Mouse (Mus musculus) limb, embryonic 13.5 days (tissue): ENCODE measurements around the gene Ghrl. TPM values are rescaled to one million over a fixed set of nuclear protein-coding genes. Genes with fewer than 3 reads are reported as not detected.
A peak's percentile ranks its signal among the peaks of the same experiment; 100 is the strongest.

Experiments used
- ATAC-seq: fragments of 200-750 bp; cut with Nextera tagmentation; 2 replicates; pipeline ENCODE4 v1.8.0; 2017; ENCODE audit warnings: low read depth, moderate number of reproducible peaks, moderate TSS enrichment; ENCODE audit not compliant: low FRiP score
- H3K27ac ChIP-seq: fragments of 300-500 bp; sonication (generic); 2 replicates; pipeline ENCODE4 v1.5.1; 2015; ENCODE audit warnings: inconsistent platforms, mild to moderate bottlenecking, moderate library complexity
- H3K27me3 ChIP-seq: fragments of 300-500 bp; sonication (generic); 2 replicates; pipeline ENCODE4 v1.6.1; 2015; ENCODE audit warnings: mild to moderate bottlenecking, inconsistent platforms
- H3K36me3 ChIP-seq: fragments of 300-500 bp; sonication (generic); 2 replicates; pipeline ENCODE4 v1.6.1; 2015; ENCODE audit warnings: inconsistent platforms, mild to moderate bottlenecking, moderate library complexity
- H3K4me1 ChIP-seq: fragments of 300-500 bp; sonication (generic); 2 replicates; pipeline ENCODE4 v1.6.1; 2015; ENCODE audit warnings: inconsistent platforms
- H3K4me2 ChIP-seq: fragments of 300-500 bp; sonication (generic); replicated peaks from 2 replicates; pipeline ENCODE4 v1.6.1; 2015; ENCODE audit warnings: inconsistent platforms, mild to moderate bottlenecking, moderate library complexity
- H3K4me3 ChIP-seq: fragments of 300-500 bp; sonication (generic); 2 replicates; pipeline ENCODE4 v1.5.1; 2015; ENCODE audit warnings: moderate library complexity, mild to moderate bottlenecking, inconsistent platforms
- H3K9ac ChIP-seq: fragments of 300-500 bp; sonication (generic); 2 replicates; pipeline ENCODE4 v1.6.1; 2015; ENCODE audit warnings: mild to moderate bottlenecking, inconsistent platforms
- H3K9me3 ChIP-seq: fragments of 300-500 bp; sonication (generic); 2 replicates; pipeline ENCODE4 v1.6.1; 2016; ENCODE audit warnings: inconsistent platforms
- WGBS: fragments of 180-500 bp; shearing (Covaris S2); methylation state at CpG from one replicate; pipeline ENCODE4 v1.1.7; 2015; 5-methylcytosine and 5-hydroxymethylcytosine counted together
- polyA plus RNA-seq: library from polyadenylated mRNA; unstranded; fragments of >200 nt; fragmentation: Nextera tagmentation; extraction: Ambion mirVana; gene quantifications from 2 replicates; pipeline ENCODE4 v1.2.1, GENCODE M21; 2015

Gene Ghrl
- polyA plus RNA-seq, 1 experiment from 2014 or later = 0.65 TPM

DNA sequence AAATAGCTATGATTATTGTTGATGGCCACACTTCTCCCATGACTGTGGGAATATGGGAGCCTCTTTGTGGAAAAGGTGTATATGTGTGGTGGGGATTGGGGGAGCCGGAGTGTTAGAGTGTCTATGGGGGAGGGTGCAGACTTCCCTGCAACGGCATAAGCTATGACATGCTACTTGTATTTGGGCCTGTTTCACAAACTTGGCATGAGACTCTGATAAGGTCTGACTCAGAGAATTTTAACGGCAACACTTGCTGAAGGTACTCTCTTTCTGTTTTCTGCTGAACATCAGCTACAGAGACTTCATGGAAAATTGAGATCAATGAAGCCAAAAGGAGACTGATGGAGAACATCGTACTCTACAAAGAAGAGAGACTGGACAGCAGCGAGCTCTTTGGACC lies 26.3 kb downstream of the Ghrl start:
- H3K36me3 ChIP-seq = no peaks in the 10 kb centered on the region
- WGBS = 94% methylated on average over 5 of the region's 5 CpGs
- no peak for ATAC-seq
- H3K27ac ChIP-seq = no peak overlapping the region
- H3K27me3 ChIP-seq = no peaks in the 10 kb centered on the region
- no peak overlapping the region for H3K9ac ChIP-seq
- H3K4me2 ChIP-seq = no peak overlapping the region
- peaks cover 28% of the 10 kb centered on the region for H3K4me1 ChIP-seq
- no peaks in the 10 kb centered on the region for H3K9me3 ChIP-seq
- H3K4me3 ChIP-seq = no peak overlapping the region

GRCm38 (mm10) chr6:113692661-113693133 lies 27.0 kb downstream of the Ghrl start:
- 73% methylated on average over 5 of the region's 5 CpGs for WGBS
- Histone ChIP-seq H3K27ac (no peak overlapping the region), H3K4me1 (peaks cover 21% of the 10 kb centered on the region), H3K9me3 (no peaks in the 10 kb centered on the region), H3K36me3 (no peaks in the 10 kb centered on the region), H3K4me3 (no peak overlapping the region), H3K27me3 (no peaks in the 10 kb centered on the region), H3K4me2 (no peak overlapping the region), H3K9ac (no peak overlapping the region)
- no peak for ATAC-seq

DNA sequence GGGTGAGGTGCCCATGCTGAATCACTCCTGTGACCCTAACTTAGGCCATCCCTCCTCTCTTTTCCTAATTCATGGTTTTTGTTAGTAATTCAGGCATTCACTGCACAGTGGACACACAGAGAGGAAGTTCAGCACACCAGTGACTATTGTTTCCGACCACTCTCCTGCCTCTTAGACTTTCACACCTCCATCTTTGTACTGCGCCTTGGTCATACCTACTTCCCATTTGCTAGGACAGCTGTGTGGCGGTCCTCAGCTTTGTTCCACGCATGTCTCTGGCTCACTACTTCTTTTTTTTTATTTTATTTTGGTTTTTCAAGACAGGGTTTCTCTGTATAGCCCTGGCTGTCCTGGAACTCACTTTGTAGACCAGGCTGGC lies 28.6 kb downstream of the Ghrl start:
- no peaks in the 10 kb centered on the region for H3K27me3 ChIP-seq
- peaks cover 17% of the 10 kb centered on the region for H3K4me1 ChIP-seq
- no peaks in the 10 kb centered on the region for H3K36me3 ChIP-seq
- 0 out of 2 replicates have a peak overlapping the region, but pooled peaks have one; percentile 61 for H3K27ac ChIP-seq
- no peak for ATAC-seq
- WGBS = 65% methylated on average over 4 of the region's 4 CpGs
- no peak overlapping the region; the same call in 1 of the 2 replicates for H3K4me2 ChIP-seq
- peak overlapping the region; percentile 35; the same call in 1 of the 2 replicates for H3K9ac ChIP-seq
- no peaks in the 10 kb centered on the region for H3K9me3 ChIP-seq
- no peak overlapping the region for H3K4me3 ChIP-seq

DNA sequence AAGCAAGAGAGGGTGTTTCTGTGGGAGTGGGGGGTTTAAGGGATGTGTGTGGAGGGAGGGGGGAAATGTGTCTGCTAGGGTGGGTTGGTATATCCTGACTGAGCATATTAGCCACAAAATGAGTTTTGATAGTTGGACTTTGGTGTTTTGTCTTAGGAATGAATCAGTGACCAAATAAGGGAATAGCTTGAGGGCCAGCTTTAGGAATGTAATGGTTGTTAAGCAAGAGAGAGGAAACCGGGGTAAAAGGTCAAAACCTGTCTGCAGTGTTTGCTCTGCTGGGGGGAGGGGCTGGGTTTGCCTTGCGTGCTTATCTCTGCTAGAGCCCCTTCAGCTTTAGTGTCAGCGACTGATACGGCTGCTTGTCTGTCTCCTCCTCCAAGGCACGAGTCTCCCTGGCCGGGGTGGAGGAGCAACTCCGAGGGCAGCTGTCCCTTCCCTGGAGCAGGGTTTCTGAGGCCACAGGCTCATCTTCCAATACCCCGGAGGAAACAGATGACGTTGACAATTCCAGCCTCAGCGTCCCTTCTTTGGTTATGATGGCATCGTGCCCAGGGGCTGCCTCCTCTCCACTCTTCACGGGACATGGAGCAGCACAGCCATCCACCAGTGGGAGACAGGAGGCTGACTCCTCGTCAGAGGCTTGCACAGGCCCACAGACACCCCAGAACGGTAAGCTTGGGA lies 29.1 kb downstream of the Ghrl start:
- peak; percentile 71 for ATAC-seq
- 3% methylated on average over 14 of the region's 14 CpGs for WGBS
- Histone ChIP-seq H3K9me3 (no peaks in the 10 kb centered on the region), H3K27me3 (no peaks in the 10 kb centered on the region), H3K36me3 (no peaks in the 10 kb centered on the region), H3K9ac (peak overlapping the region; percentile 35; the same call in 1 of the 2 replicates), H3K4me3 (no peak overlapping the region), H3K27ac (peak overlapping the region; percentile 61; the same call in 1 of the 2 replicates), H3K4me1 (peaks cover 15% of the 10 kb centered on the region), H3K4me2 (peak overlapping the region; percentile 41)

DNA sequence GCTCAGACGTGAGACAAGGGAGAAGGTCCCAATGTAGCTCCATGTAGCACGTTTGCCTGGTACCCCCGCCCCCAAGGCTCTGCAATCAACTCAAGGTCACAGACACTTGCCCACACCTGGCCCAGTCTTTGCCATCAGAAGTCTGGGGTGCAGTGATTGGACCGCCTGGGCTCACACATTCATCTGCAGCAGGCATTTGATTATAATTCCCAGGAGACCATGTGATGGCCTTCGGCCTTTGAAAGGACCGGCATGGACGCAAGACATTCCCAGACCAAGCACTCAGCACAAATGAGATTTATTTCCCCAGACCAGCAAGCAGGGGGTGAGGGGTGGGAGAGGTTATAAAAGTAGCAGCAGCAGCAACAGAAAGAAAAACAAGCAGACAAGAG lies 29.7 kb downstream of the Ghrl start:
- Histone ChIP-seq H3K9me3 (no peaks in the 10 kb centered on the region), H3K4me2 (peak overlapping the region; percentile 41), H3K36me3 (no peaks in the 10 kb centered on the region), H3K27ac (peak overlapping the region; percentile 61; the same call in 1 of the 2 replicates), H3K4me1 (peaks cover 15% of the 10 kb centered on the region), H3K4me3 (no peak overlapping the region), H3K27me3 (no peaks in the 10 kb centered on the region), H3K9ac (peak overlapping the region; percentile 19; the same call in 1 of the 2 replicates)
- 4% methylated on average over 7 of the region's 7 CpGs for WGBS
- ATAC-seq = peak; percentile 26; the same call in 1 of the 2 replicates

DNA sequence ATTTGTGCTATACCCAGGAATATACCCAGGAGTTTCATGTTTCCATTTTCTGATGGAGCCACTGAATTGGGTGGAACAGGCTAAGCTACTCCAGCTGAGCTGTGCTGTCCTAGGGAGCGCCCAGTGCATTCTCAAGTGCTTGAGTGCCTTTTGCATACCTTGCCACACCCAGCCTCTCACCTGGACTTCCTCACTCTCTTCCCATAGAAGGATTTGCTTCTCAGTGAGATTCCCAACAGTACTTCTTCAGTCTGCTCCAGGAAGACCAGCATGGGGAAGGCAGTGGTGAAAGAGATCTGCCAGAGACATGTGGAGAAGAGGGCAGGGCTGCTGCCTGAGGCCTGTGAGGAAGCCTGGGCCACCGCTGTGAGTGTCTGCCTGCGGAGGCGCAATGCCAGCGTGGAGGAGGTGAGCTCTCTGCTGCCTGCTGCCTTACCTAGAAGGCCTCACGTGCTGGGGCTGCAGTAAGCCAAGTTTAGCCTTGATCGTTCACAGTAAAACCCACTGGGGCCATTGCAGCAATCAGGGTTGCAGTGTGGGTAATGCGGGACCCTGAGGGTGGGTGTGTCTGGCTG lies 33.0 kb downstream of the Ghrl start:
- Histone ChIP-seq H3K4me3 (no peak overlapping the region), H3K9ac (no peak overlapping the region), H3K4me1 (peaks cover 15% of the 10 kb centered on the region), H3K9me3 (no peaks in the 10 kb centered on the region), H3K27me3 (no peaks in the 10 kb centered on the region), H3K4me2 (no peak overlapping the region), H3K27ac (no peak overlapping the region), H3K36me3 (no peaks in the 10 kb centered on the region)
- 42% methylated on average over 8 of the region's 8 CpGs for WGBS
- ATAC-seq = no peak

DNA sequence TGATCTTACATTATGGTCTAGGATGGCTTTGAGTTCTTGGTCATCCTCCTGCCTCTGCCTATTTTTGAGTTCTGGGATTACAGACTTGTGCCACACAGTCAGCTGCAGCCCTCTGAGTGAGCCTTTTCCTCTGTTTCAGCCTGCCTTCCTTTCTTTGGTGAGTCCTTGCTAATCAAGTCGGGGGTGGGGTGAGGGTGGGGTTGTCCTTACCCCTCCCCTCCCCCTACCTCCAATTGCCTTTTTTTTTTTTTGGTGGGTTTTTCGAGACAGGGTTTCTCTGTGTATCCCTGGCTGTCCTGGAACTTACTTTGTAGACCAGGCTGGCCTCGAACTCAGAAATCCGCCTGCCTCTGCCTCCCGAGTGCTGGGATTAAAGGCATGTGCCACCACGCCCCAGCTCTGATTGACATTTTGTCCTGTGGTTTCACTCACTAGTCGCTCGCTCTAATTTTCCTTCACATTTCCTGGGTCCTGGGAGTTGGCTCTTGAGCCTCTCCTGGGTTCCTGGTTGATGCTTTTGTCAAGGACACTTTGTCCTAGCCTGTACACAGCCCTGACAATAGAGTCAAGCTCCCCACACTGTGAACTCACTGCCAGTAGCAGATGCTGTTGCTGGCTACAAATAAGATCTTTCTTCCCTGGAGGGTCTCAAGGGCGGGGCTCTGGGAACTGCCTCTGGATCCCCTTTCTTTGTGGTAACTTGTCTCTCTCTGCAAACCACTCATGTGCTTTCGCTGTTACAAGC lies 36.4 kb downstream of the Ghrl start:
- 88% methylated on average over 10 of the region's 10 CpGs for WGBS
- Histone ChIP-seq H3K27me3 (no peaks in the 10 kb centered on the region), H3K9me3 (no peaks in the 10 kb centered on the region)

GRCm38 (mm10) chr6:113681271-113681670 lies 38.4 kb downstream of the Ghrl start:
- no peaks in the 10 kb centered on the region for H3K9me3 ChIP-seq
- no peaks in the 10 kb centered on the region for H3K27me3 ChIP-seq
- no peak overlapping the region for H3K4me2 ChIP-seq
- H3K27ac ChIP-seq = no peak overlapping the region
- ATAC-seq = no peak
- peaks cover 3% of the 10 kb centered on the region; the same call in 1 of the 2 replicates for H3K4me1 ChIP-seq
- no peak overlapping the region for H3K4me3 ChIP-seq
- no peak overlapping the region for H3K9ac ChIP-seq
- 20% methylated on average over 4 of the region's 4 CpGs for WGBS
- H3K36me3 ChIP-seq = no peaks in the 10 kb centered on the region

More for the DNA sequence above, 36.4 kb downstream of the Ghrl start:
- no peak overlapping the region for H3K9ac ChIP-seq
- H3K27ac ChIP-seq = no peak overlapping the region
- ATAC-seq = no peak
- no peaks in the 10 kb centered on the region for H3K36me3 ChIP-seq
- no peak overlapping the region for H3K4me3 ChIP-seq
- H3K4me1 ChIP-seq = no peaks in the 10 kb centered on the region
- no peak overlapping the region for H3K4me2 ChIP-seq

DNA sequence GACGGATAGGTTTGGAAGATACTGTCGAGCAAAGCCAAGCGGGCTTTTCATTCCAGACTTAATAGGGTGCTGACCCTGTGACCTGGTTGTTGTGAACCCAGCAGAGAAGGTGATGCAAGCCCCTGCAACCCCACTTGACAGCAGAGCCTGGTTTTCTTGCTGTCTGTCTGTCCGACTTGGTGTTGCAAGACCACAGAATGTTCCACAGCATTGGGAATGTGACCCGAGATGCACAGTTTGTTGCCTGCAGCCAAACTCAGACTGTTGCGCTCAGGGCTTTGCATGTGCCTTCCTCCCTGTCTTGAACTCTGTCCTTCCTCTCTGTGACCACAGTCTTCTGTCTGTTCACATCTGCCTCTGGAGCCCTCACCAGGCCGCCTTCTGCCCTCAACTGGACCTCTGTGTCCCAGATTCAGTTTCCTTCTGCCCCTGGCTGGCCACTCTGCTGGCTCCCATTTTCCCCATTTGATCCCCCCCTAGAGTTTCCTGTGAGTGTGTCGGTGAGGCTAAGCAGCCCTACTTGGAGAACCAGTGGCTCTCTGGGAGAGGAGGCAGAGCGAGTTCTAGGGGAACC lies 39.6 kb downstream of the Ghrl start:
- Histone ChIP-seq H3K9me3 (no peaks in the 10 kb centered on the region), H3K9ac (no peak overlapping the region), H3K4me2 (no peak overlapping the region), H3K27me3 (no peaks in the 10 kb centered on the region), H3K4me3 (no peak overlapping the region), H3K27ac (no peak overlapping the region), H3K4me1 (peaks cover 3% of the 10 kb centered on the region; the same call in 1 of the 2 replicates), H3K36me3 (no peaks in the 10 kb centered on the region)
- no peak for ATAC-seq
- 79% methylated on average over 9 of the region's 9 CpGs for WGBS

DNA sequence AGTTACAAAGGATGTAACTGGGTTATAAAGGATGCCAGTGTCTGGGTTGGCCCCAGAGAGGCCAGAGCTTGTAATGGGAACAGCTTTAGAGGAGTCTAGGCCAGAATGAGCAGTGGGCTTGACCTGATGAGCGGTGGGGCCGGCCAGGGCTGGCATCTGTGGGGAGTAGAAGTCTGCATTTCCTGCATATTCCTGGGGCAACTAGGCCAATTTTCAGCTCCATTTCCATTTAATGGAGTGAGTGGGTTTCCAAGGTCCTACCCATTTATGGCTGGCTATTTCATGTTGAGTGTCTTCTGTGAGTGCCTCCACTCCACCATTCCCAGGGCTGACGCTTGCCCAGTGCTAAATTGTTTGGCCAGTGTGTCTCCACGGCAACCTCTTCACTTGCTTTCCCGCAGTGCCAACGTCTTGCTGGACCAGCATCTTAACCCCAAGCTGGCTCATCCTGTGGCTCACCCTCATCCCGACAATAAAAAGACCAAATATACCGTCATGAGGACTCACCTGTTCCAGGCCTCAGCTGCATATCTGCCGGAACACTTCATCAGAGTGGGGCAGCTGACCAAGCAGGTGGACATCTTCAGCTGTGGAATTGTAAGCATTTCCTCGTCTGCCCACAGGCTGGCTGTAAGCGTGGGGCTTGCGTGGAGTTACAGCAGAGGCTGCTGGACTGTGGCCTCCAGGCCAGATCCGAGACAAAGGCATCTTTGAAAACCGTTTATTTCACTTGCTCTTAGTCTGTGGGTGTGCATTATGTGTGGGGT lies 41.3 kb downstream of the Ghrl start:
- Histone ChIP-seq H3K9ac (no peak overlapping the region), H3K36me3 (no peaks in the 10 kb centered on the region), H3K4me2 (no peak overlapping the region), H3K27me3 (no peaks in the 10 kb centered on the region), H3K9me3 (no peaks in the 10 kb centered on the region), H3K27ac (no peak overlapping the region), H3K4me1 (peaks cover 3% of the 10 kb centered on the region; the same call in 1 of the 2 replicates), H3K4me3 (no peak overlapping the region)
- ATAC-seq = no peak
- WGBS = 80% methylated on average over 14 of the region's 14 CpGs

DNA sequence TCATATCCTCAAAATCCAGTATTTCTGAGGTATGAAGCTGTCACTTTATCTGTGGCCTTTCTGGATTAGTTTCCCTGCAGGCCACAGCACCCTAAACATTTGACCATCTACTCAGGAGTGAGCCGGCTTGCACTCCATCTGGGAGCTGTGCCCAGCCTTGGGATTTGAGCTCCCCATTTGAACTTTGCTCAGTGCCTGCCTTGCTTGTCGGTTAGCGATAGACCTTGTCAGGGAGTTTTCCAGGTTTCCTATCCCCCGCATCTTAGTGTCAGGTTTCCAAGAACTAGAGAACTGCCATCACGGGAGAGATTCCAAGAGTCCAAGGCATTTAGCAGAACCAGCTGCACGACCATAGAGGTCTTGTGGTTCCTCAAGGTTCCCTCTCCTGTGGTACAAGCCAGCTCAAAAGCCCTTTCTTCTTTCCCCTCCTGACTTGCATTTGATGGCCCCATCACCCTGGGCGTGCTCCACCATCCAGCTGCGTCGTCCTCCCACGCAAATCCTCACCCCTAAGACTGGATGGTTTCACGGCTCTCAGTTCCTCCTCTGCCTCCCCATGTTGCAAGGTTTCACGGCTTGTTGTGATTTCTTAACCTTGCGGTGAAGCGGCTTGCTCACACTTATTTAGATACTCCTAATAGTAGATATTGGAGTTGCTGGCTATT lies 42.5 kb downstream of the Ghrl start:
- Histone ChIP-seq H3K9ac (no peak overlapping the region), H3K9me3 (no peaks in the 10 kb centered on the region), H3K27ac (no peak overlapping the region), H3K4me2 (no peak overlapping the region), H3K36me3 (no peaks in the 10 kb centered on the region), H3K27me3 (no peaks in the 10 kb centered on the region), H3K4me1 (peaks cover 3% of the 10 kb centered on the region; the same call in 1 of the 2 replicates), H3K4me3 (no peak overlapping the region)
- no peak for ATAC-seq
- 60% methylated on average over 14 of the region's 14 CpGs for WGBS
